Mouse (Mus musculus) myocyte (in vitro differentiated cells): ENCODE measurements around the gene Xpo4.

Source experiments
- CEBPB ChIP-seq: IDR thresholded peaks from 2 replicates; pipeline ENCODE4 v1.6.1; 2011; ENCODE audit warnings: mild to moderate bottlenecking, moderate library complexity; ENCODE audit not compliant: poor library complexity, insufficient read depth, severe bottlenecking
- E2F4 ChIP-seq: IDR thresholded peaks from one replicate; pipeline ENCODE4 v1.6.1; 2011; ENCODE audit warnings: mild to moderate bottlenecking, control low read depth, moderate library complexity; ENCODE audit not compliant: insufficient read depth
- MAX ChIP-seq: IDR thresholded peaks from one replicate; pipeline ENCODE4 v1.6.1; 2011; ENCODE audit warnings: low read depth, mild to moderate bottlenecking, control low read depth
- MYOD1 ChIP-seq, 3 experiments: IDR thresholded peaks; one replicate each; pipeline ENCODE4 v1.6.1; 2011; ENCODE audit warnings: control low read depth in 2 of 3, low read depth in 2 of 3, mild to moderate bottlenecking in 2 of 3, moderate library complexity in 1 of 3; ENCODE audit not compliant: insufficient read length in 2 of 3, control insufficient read depth in 1 of 3
- MYOG ChIP-seq, 3 experiments: IDR thresholded peaks; one replicate each; pipeline ENCODE4 v1.6.1; 2011; ENCODE audit warnings: control low read depth in 2 of 3, low read depth in 2 of 3, mild to moderate bottlenecking in 2 of 3; ENCODE audit not compliant: insufficient read length in 2 of 3, control insufficient read depth in 1 of 3, insufficient read depth in 1 of 3
- POLR2A ChIP-seq: IDR thresholded peaks from one replicate; pipeline ENCODE4 v1.6.1; 2011; ENCODE audit warnings: low read depth, mild to moderate bottlenecking, control low read depth, moderate library complexity; ENCODE audit not compliant: insufficient read length
- POLR2AphosphoS2 ChIP-seq: IDR thresholded peaks from one replicate; pipeline ENCODE4 v1.6.1; 2011; ENCODE audit warnings: low read depth, control low read depth; ENCODE audit not compliant: insufficient read length
- REST ChIP-seq: IDR thresholded peaks from one replicate; pipeline ENCODE4 v1.6.1; 2011; ENCODE audit warnings: mild to moderate bottlenecking, control low read depth, moderate library complexity; ENCODE audit not compliant: insufficient read depth, insufficient read length
- TCF12 ChIP-seq: IDR thresholded peaks from one replicate; pipeline ENCODE4 v1.6.1; 2011; ENCODE audit warnings: mild to moderate bottlenecking, control low read depth; ENCODE audit not compliant: poor library complexity, insufficient read depth, severe bottlenecking
- TCF3 ChIP-seq: IDR thresholded peaks from one replicate; pipeline ENCODE4 v1.6.1; 2011; ENCODE audit warnings: low read depth, control low read depth; ENCODE audit not compliant: insufficient read length
- USF1 ChIP-seq: IDR thresholded peaks from one replicate; pipeline ENCODE4 v1.6.1; 2011; ENCODE audit warnings: low read depth, mild to moderate bottlenecking, control low read depth, moderate library complexity

DNA sequence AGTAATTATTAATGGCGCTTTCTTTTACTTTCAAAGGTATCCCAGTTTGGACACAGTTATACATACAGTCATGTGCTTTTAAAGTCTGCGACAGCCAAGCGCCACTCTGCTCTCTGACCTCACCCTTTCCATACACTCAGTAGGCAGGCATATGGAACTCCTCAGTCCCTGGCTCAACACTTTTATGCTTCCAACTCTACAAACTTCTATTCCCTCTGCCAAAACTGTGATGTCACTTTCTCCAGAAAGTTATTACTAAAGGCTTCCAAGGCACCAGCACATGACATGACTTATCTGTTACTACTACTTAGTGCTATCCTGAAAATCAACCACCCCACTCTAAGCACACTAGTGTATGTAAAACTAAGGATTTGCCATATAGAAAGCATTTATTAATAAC, 26.1 kb downstream of the Xpo4 start:
- TF ChIP-seq TCF12 (no peak), E2F4 (no peak), POLR2A (no peak), TCF3 (no peak), POLR2AphosphoS2 (no peak), MAX (no peak), REST (no peak), MYOD1 (IDR thresholded peaks at IDR 0.05; ENCODE audit: control insufficient read depth in 1 of 3, insufficient read length in 2 of 3, low read depth in 2 of 3) (no peak), USF1 (no peak), MYOG (IDR thresholded peaks at IDR 0.05; ENCODE audit: control insufficient read depth in 1 of 3, insufficient read depth in 1 of 3, insufficient read length in 2 of 3, low read depth in 2 of 3) (no peak), CEBPB (no peak)
